Mouse (Mus musculus) lung, adult 2 months (tissue): ENCODE results near the gene Pakap. TPM values are rescaled to one million over a fixed set of nuclear protein-coding genes. Genes with fewer than 3 reads are reported as not detected.

Source experiments
- DNase-seq: peaks from one replicate; pipeline ENCODE4 v3.0.0; 2022
- H3K4me1 ChIP-seq: fragments of 200-500 bp; 2 replicates; pipeline ENCODE4 v1.6.1; 2011; ENCODE audit warnings: low read length; ENCODE audit not compliant: control insufficient read depth, insufficient read depth
- H3K4me3 ChIP-seq: fragments of 200-500 bp; replicated peaks from 2 replicates; pipeline ENCODE3; 2011; ENCODE audit warnings: low read depth, mild to moderate bottlenecking, control low read depth, low read length; ENCODE audit errors: extremely low read depth
- CTCF ChIP-seq: fragments of 200-500 bp; IDR thresholded peaks from 2 replicates; pipeline ENCODE4 v1.5.1; 2011; ENCODE audit warnings: mild to moderate bottlenecking, low read length, control low read depth; ENCODE audit not compliant: insufficient read depth
- POLR2A ChIP-seq: fragments of 200-500 bp; IDR thresholded peaks from 2 replicates; pipeline ENCODE4 v1.6.1; 2011; ENCODE audit warnings: low read depth, mild to moderate bottlenecking, control low read depth, low read length, borderline replicate concordance; ENCODE audit errors: extremely low read depth
- WGBS: fragments of 180-500 bp; shearing (Covaris S2); methylation state at CpG from one replicate; pipeline ENCODE4 v1.1.7; 2018; 5-methylcytosine and 5-hydroxymethylcytosine counted together
- polyA plus RNA-seq: library from polyadenylated mRNA; depleted of rRNA; stranded (reverse); fragments of >200 nt; gene quantifications from 2 replicates; pipeline ENCODE4 v1.2.3, GENCODE M21; 2012

Gene Pakap
- polyA plus RNA-seq, 1 experiment = 2.7 TPM

- DNase-seq = no peak
- TF ChIP-seq CTCF = no peak
- TF ChIP-seq POLR2A = no peak
- Histone ChIP-seq H3K4me3 (no peak overlapping the region), H3K4me1 (no peaks in the 10 kb centered on the region)
- WGBS = 57% methylated on average over 5 of the region's 5 CpGs
These were observed 126.6 kb downstream of the Pakap start for GRCm38 (mm10) chr4:57694356-57695136.

GRCm38 (mm10) chr4:57696955-57697354 is 129.0 kb downstream of the Pakap start:
- Histone ChIP-seq H3K4me3 (no peak overlapping the region), H3K4me1 (no peaks in the 10 kb centered on the region)
- TF ChIP-seq POLR2A (no peak), CTCF (no peak)
- 96% methylated on average over 11 of the region's 11 CpGs for WGBS
- no peak for DNase-seq

GRCm38 (mm10) chr4:57697918-57698611 is 130.1 kb downstream of the Pakap start:
- no peaks in the 10 kb centered on the region for H3K4me1 ChIP-seq
- H3K4me3 ChIP-seq = no peak overlapping the region
- no peak for TF ChIP-seq CTCF
- no peak for TF ChIP-seq POLR2A
- 89% methylated on average over 12 of the region's 12 CpGs for WGBS
- no peak for DNase-seq

GRCm38 (mm10) chr4:57701576-57701975 is 133.6 kb downstream of the Pakap start:
- H3K4me3 ChIP-seq = no peak overlapping the region
- no peak for TF ChIP-seq POLR2A
- TF ChIP-seq CTCF = no peak
- 66% methylated on average over 5 of the region's 5 CpGs for WGBS
- H3K4me1 ChIP-seq = 0 out of 2 replicates have a peak, but pooled peaks cover 2% of the 10 kb centered on the region
- no peak for DNase-seq

- TF ChIP-seq POLR2A (no peak), CTCF (no peak)
- Histone ChIP-seq H3K4me3 (no peak overlapping the region), H3K4me1 (0 out of 2 replicates have a peak, but pooled peaks cover 2% of the 10 kb centered on the region)
- whole genome bisulfite sequencing = 71% methylated on average over 11 of the region's 11 CpGs
- DNase-seq = no peak
These were observed 135.8 kb downstream of the Pakap start for GRCm38 (mm10) chr4:57703574-57704470.

- Histone ChIP-seq H3K4me3 (no peak overlapping the region), H3K4me1 (0 out of 2 replicates have a peak, but pooled peaks cover 2% of the 10 kb centered on the region)
- WGBS = 85% methylated on average over 7 of the region's 7 CpGs
- no peak for DNase-seq
- TF ChIP-seq POLR2A (no peak), CTCF (no peak)
These were observed 136.6 kb downstream of the Pakap start for GRCm38 (mm10) chr4:57704575-57704974.

GRCm38 (mm10) chr4:57715849-57716248 is 147.9 kb downstream of the Pakap start:
- no peak overlapping the region for H3K4me3 ChIP-seq
- no peak for TF ChIP-seq POLR2A
- no peak for TF ChIP-seq CTCF
- DNase-seq = no peak
- no peaks in the 10 kb centered on the region for H3K4me1 ChIP-seq

GRCm38 (mm10) chr4:57716735-57717134 is 148.8 kb downstream of the Pakap start:
- DNase-seq = no peak
- TF ChIP-seq POLR2A (no peak), CTCF (no peak)
- H3K4me3 ChIP-seq = no peak overlapping the region
- WGBS = 66% methylated on average over 4 of the region's 4 CpGs
- no peaks in the 10 kb centered on the region for H3K4me1 ChIP-seq

- 91% methylated on average over 9 of the region's 9 CpGs for WGBS
- TF ChIP-seq CTCF (no peak), POLR2A (no peak)
- no peaks in the 10 kb centered on the region for H3K4me1 ChIP-seq
- no peak within 1 kb of the TSS for H3K4me3 ChIP-seq
- no peak for DNase-seq
These were observed 149.4 kb downstream of the Pakap start, which contains the start of gene Akap2 for GRCm38 (mm10) chr4:57717354-57717753. Gene Akap2, plus strand, starts transcription at chr4:57717657.
